Mouse (Mus musculus): ENCODE measurements at regions not wholly inside any gene's neighbourhood (a gene's known extent, or its start where the extent isn't known, plus 50 kb on each side); places are given as distances from the start of the nearest gene placed in this dataset.

DNA sequence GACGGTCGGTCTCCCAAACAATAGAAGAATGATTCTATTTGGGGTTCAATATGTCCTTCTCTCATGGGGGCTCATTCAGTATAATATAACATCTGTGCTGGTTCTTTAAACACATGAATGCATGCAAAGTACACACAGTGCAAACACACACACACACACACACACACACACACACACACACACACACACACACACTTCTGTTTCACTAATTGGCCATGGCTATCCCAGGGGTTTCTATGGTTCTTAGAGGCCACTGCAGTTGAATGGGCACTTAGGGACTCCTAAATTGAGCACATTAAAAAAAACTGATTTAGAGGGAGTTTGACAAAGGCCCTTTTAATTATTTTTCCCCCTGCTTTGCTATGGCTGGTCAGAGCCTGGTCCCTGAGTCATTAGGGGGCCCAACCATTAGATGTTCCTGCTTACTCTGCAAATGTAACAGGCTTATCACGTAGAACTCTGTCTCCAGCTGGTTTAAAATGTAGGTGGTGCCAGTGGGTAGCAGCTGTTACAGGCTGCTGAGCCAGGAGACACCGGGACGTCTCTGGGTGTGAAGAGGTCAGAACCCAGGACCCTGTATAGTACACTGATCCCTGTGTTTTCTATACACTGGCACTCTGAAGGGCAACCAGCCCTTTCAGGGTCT lies 82.1 kb upstream of the Tab2 start:
- no peaks in the 10 kb centered on the region for H3K27me3 ChIP-seq (replicated peaks; ENCODE audit: control insufficient read depth, insufficient read depth, low read length)
- H3K36me3 ChIP-seq (ENCODE audit: control insufficient read depth, insufficient read depth, low read length): no peaks in the 10 kb centered on the region
- no peak overlapping the region for H3K9ac ChIP-seq (ENCODE audit: low read depth, low read length)
- H3K27ac ChIP-seq (ENCODE audit: low read depth, low read length): no peak overlapping the region
- 36% methylated on average over 5 of the region's 5 CpGs for WGBS
- H3K4me3 ChIP-seq (ENCODE audit: low read depth, low read length): no peak overlapping the region
- no peaks in the 10 kb centered on the region for H3K9me3 ChIP-seq (ENCODE audit: control insufficient read depth, low read length)
- no peak overlapping the region; the same call in 1 of the 2 replicates for H3K4me2 ChIP-seq
- no peak for DNase-seq (ENCODE audit: low spot score)
- no peak; the same call in 1 of the 2 replicates for ATAC-seq (replicated peaks; ENCODE audit: low FRiP score)
- H3K4me1 ChIP-seq (replicated peaks; ENCODE audit: control insufficient read depth, insufficient read depth, low read length): peaks cover 4% of the 10 kb centered on the region; the same call in 1 of the 2 replicates

DNA sequence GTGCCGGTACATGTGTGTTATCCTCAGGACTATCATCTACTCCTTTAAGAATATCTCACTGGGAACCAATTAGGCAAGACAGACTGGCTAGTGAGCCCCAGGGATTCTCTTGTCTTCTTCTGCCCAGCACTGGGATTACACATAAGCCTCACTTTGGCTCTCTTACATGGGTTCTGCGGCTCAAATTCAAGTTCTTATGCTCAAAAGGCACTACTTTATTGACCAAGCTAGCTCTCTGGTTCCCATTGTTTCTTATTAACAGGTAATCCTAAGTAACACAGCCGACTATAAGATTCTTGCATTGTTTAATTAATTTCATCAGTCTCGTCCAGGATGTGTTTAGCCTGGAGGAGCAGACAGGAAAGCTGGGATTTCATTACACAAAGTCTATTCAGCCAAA lies 80.3 kb upstream of the Tab2 start:
- Histone ChIP-seq H3K4me2 (no peak overlapping the region), H3K36me3 (ENCODE audit: control insufficient read depth, insufficient read depth, low read length) (no peaks in the 10 kb centered on the region), H3K9ac (ENCODE audit: low read depth, low read length) (no peak overlapping the region), H3K27me3 (replicated peaks; ENCODE audit: control insufficient read depth, insufficient read depth, low read length) (no peaks in the 10 kb centered on the region), H3K27ac (ENCODE audit: low read depth, low read length) (no peak overlapping the region), H3K4me1 (replicated peaks; ENCODE audit: control insufficient read depth, insufficient read depth, low read length) (peaks cover 4% of the 10 kb centered on the region; the same call in 1 of the 2 replicates), H3K4me3 (ENCODE audit: low read depth, low read length) (no peak overlapping the region), H3K9me3 (ENCODE audit: control insufficient read depth, low read length) (no peaks in the 10 kb centered on the region)
- WGBS: 80% methylated on average over 4 of the region's 4 CpGs
- no peak for ATAC-seq (replicated peaks; ENCODE audit: low FRiP score)
- no peak for DNase-seq (ENCODE audit: low spot score)

GRCm38 (mm10) chr10:8035310-8035709 lies 79.3 kb upstream of the Tab2 start:
- Histone ChIP-seq H3K9me3 (ENCODE audit: control insufficient read depth, low read length) (no peaks in the 10 kb centered on the region), H3K27me3 (replicated peaks; ENCODE audit: control insufficient read depth, insufficient read depth, low read length) (no peaks in the 10 kb centered on the region), H3K4me1 (replicated peaks; ENCODE audit: control insufficient read depth, insufficient read depth, low read length) (peaks cover 4% of the 10 kb centered on the region; the same call in 1 of the 2 replicates), H3K27ac (ENCODE audit: low read depth, low read length) (no peak overlapping the region), H3K36me3 (ENCODE audit: control insufficient read depth, insufficient read depth, low read length) (no peaks in the 10 kb centered on the region), H3K9ac (ENCODE audit: low read depth, low read length) (no peak overlapping the region), H3K4me2 (no peak overlapping the region), H3K4me3 (ENCODE audit: low read depth, low read length) (no peak overlapping the region)
- DNase-seq (ENCODE audit: low spot score): no peak
- ATAC-seq (replicated peaks; ENCODE audit: low FRiP score): no peak
- 59% methylated on average over 1 of the region's 1 CpGs for WGBS

DNA sequence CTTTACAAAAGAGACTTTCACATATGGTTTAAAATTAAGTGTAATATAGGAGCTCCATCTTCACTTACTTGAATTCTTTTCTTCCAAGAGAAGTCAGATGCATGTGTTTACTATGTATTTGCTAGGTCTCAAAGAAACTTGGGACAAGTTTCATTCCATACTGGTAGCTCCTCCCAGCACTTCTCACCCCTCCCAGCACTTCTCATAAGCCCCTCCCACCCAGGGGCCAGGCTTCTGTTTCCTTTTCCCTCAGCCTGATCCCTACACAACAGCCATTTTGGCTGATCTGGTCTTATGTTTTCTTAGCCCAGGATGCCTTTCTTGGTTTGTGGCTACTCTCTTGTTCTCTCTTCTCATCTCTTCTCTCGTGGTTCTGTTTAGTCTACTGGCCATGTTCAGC lies 76.2 kb upstream of the Tab2 start:
- DNase-seq (ENCODE audit: low spot score): no peak
- H3K36me3 ChIP-seq (ENCODE audit: control insufficient read depth, insufficient read depth, low read length): no peaks in the 10 kb centered on the region
- 59% methylated on average over 1 of the region's 1 CpGs for WGBS
- no peaks in the 10 kb centered on the region for H3K27me3 ChIP-seq (replicated peaks; ENCODE audit: control insufficient read depth, insufficient read depth, low read length)
- no peak overlapping the region for H3K9ac ChIP-seq (ENCODE audit: low read depth, low read length)
- H3K4me2 ChIP-seq: no peak overlapping the region
- no peak for ATAC-seq (replicated peaks; ENCODE audit: low FRiP score)
- no peak overlapping the region for H3K4me3 ChIP-seq (ENCODE audit: low read depth, low read length)
- no peaks in the 10 kb centered on the region for H3K9me3 ChIP-seq (ENCODE audit: control insufficient read depth, low read length)
- H3K27ac ChIP-seq (ENCODE audit: low read depth, low read length): no peak overlapping the region
- no peaks in the 10 kb centered on the region for H3K4me1 ChIP-seq (replicated peaks; ENCODE audit: control insufficient read depth, insufficient read depth, low read length)

DNA sequence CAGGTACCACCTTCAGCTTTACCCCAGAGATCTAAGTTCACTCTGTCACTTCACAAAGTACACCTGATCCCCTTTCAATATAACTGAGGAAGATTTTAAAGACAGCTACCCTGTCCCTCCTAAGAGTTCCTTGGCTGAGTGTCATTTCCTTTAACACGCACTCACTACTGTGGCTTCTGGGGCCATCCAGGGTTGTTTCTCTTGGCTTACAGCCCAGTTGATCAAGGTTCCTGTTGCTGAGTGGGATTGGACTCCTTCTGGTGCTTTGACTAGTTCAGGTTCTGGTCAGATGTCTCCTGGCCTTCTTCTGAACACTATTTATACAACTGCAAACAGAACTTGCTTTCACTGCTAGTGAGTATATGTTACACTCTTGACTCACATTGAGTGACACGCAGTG lies 72.8 kb upstream of the Tab2 start:
- no peak overlapping the region for H3K4me2 ChIP-seq
- no peaks in the 10 kb centered on the region for H3K4me1 ChIP-seq (replicated peaks; ENCODE audit: control insufficient read depth, insufficient read depth, low read length)
- H3K9me3 ChIP-seq (ENCODE audit: control insufficient read depth, low read length): no peaks in the 10 kb centered on the region
- no peaks in the 10 kb centered on the region for H3K36me3 ChIP-seq (ENCODE audit: control insufficient read depth, insufficient read depth, low read length)
- ATAC-seq (replicated peaks; ENCODE audit: low FRiP score) (no peak), DNase-seq (ENCODE audit: low spot score) (no peak)
- no peak overlapping the region for H3K27ac ChIP-seq (ENCODE audit: low read depth, low read length)
- no peak overlapping the region for H3K9ac ChIP-seq (ENCODE audit: low read depth, low read length)
- WGBS: 73% methylated on average over 2 of the region's 2 CpGs
- H3K4me3 ChIP-seq (ENCODE audit: low read depth, low read length): no peak overlapping the region
- H3K27me3 ChIP-seq (replicated peaks; ENCODE audit: control insufficient read depth, insufficient read depth, low read length): no peaks in the 10 kb centered on the region

- Histone ChIP-seq H3K27me3 (replicated peaks; ENCODE audit: control insufficient read depth, insufficient read depth, low read length) (no peaks in the 10 kb centered on the region), H3K9ac (ENCODE audit: low read depth, low read length) (no peak overlapping the region), H3K27ac (ENCODE audit: low read depth, low read length) (no peak overlapping the region), H3K4me1 (replicated peaks; ENCODE audit: control insufficient read depth, insufficient read depth, low read length) (no peaks in the 10 kb centered on the region), H3K36me3 (ENCODE audit: control insufficient read depth, insufficient read depth, low read length) (no peaks in the 10 kb centered on the region), H3K4me2 (no peak overlapping the region), H3K9me3 (ENCODE audit: control insufficient read depth, low read length) (no peaks in the 10 kb centered on the region), H3K4me3 (ENCODE audit: low read depth, low read length) (no peak overlapping the region)
- DNase-seq (ENCODE audit: low spot score) (no peak), ATAC-seq (replicated peaks; ENCODE audit: low FRiP score) (no peak)
- 69% methylated on average over 6 of the region's 6 CpGs for WGBS
Observed at GRCm38 (mm10) chr10:8027023-8027422, 71.0 kb upstream of the Tab2 start.

GRCm38 (mm10) chr10:8023741-8024140 lies 67.7 kb upstream of the Tab2 start:
- no peaks in the 10 kb centered on the region for H3K9me3 ChIP-seq (ENCODE audit: control insufficient read depth, low read length)
- 81% methylated on average over 2 of the region's 2 CpGs for WGBS

GRCm38 (mm10) chr10:8021971-8022370 lies 65.9 kb upstream of the Tab2 start:
- no peak overlapping the region for H3K27ac ChIP-seq (ENCODE audit: low read depth, low read length)
- DNase-seq (ENCODE audit: low spot score) (no peak), ATAC-seq (replicated peaks; ENCODE audit: low FRiP score) (no peak)
- WGBS: 56% methylated on average over 1 of the region's 1 CpGs
- H3K36me3 ChIP-seq (ENCODE audit: control insufficient read depth, insufficient read depth, low read length): no peaks in the 10 kb centered on the region
- no peaks in the 10 kb centered on the region for H3K9me3 ChIP-seq (ENCODE audit: control insufficient read depth, low read length)
- H3K9ac ChIP-seq (ENCODE audit: low read depth, low read length): no peak overlapping the region
- peaks cover 13% of the 10 kb centered on the region for H3K4me1 ChIP-seq (replicated peaks; ENCODE audit: control insufficient read depth, insufficient read depth, low read length)
- no peak overlapping the region for H3K4me2 ChIP-seq
- no peak overlapping the region for H3K4me3 ChIP-seq (ENCODE audit: low read depth, low read length)
- no peaks in the 10 kb centered on the region for H3K27me3 ChIP-seq (replicated peaks; ENCODE audit: control insufficient read depth, insufficient read depth, low read length)

More at GRCm38 (mm10) chr10:8023741-8024140, 67.7 kb upstream of the Tab2 start:
- no peak overlapping the region for H3K4me3 ChIP-seq (ENCODE audit: low read depth, low read length)
- H3K4me2 ChIP-seq: no peak overlapping the region
- no peaks in the 10 kb centered on the region for H3K27me3 ChIP-seq (replicated peaks; ENCODE audit: control insufficient read depth, insufficient read depth, low read length)
- ATAC-seq (replicated peaks; ENCODE audit: low FRiP score) (no peak), DNase-seq (ENCODE audit: low spot score) (no peak)
- H3K36me3 ChIP-seq (ENCODE audit: control insufficient read depth, insufficient read depth, low read length): no peaks in the 10 kb centered on the region
- H3K9ac ChIP-seq (ENCODE audit: low read depth, low read length): no peak overlapping the region
- H3K27ac ChIP-seq (ENCODE audit: low read depth, low read length): no peak overlapping the region
- H3K4me1 ChIP-seq (replicated peaks; ENCODE audit: control insufficient read depth, insufficient read depth, low read length): peaks cover 13% of the 10 kb centered on the region

- H3K9ac ChIP-seq (ENCODE audit: low read depth, low read length): no peak overlapping the region
- peaks cover 13% of the 10 kb centered on the region for H3K4me1 ChIP-seq (replicated peaks; ENCODE audit: control insufficient read depth, insufficient read depth, low read length)
- H3K36me3 ChIP-seq (ENCODE audit: control insufficient read depth, insufficient read depth, low read length): no peaks in the 10 kb centered on the region
- 35% methylated on average over 4 of the region's 4 CpGs for WGBS
- ATAC-seq (replicated peaks; ENCODE audit: low FRiP score): no peak
- H3K27me3 ChIP-seq (replicated peaks; ENCODE audit: control insufficient read depth, insufficient read depth, low read length): no peaks in the 10 kb centered on the region
- no peak overlapping the region for H3K27ac ChIP-seq (ENCODE audit: low read depth, low read length)
- H3K9me3 ChIP-seq (ENCODE audit: control insufficient read depth, low read length): no peaks in the 10 kb centered on the region
- no peak for DNase-seq (ENCODE audit: low spot score)
- H3K4me2 ChIP-seq: no peak overlapping the region
- H3K4me3 ChIP-seq (ENCODE audit: low read depth, low read length): no peak overlapping the region
Observed at GRCm38 (mm10) chr10:8020916-8021705, 65.1 kb upstream of the Tab2 start.

All from liver, embryonic 11.5 days (tissue).